Mouse (Mus musculus) liver, adult 2 months (tissue): ENCODE measurements at regions not wholly inside any gene's neighbourhood (a gene's known extent, or its start where the extent isn't known, plus 50 kb on each side); places are given as distances from the start of the nearest gene placed in this dataset.

ENCODE experiments used
- DNase-seq: peaks from one replicate; pipeline ENCODE4 v3.0.0-alpha.2; 2011; ENCODE audit warnings: low read depth, low spot score; ENCODE audit errors: extremely low read depth
- H3K27ac ChIP-seq: fragments of 200-500 bp; replicated peaks from 2 replicates; pipeline ENCODE4 v1.5.1; 2012; ENCODE audit warnings: low read depth, mild to moderate bottlenecking, control low read depth, inconsistent platforms, low read length; ENCODE audit not compliant: insufficient read depth
- H3K27me3 ChIP-seq: fragments of 200-500 bp; 2 replicates; pipeline ENCODE4 v1.6.1; 2012; ENCODE audit warnings: mild to moderate bottlenecking, moderate library complexity, low read length, inconsistent platforms; ENCODE audit not compliant: control insufficient read depth, insufficient read depth
- H3K36me3 ChIP-seq: fragments of 200-500 bp; 2 replicates; pipeline ENCODE4 v1.6.1; 2012; ENCODE audit warnings: low read length, inconsistent platforms; ENCODE audit not compliant: control insufficient read depth, insufficient read depth
- H3K4me1 ChIP-seq: fragments of 200-500 bp; 2 replicates; pipeline ENCODE4 v1.6.1; 2011; ENCODE audit warnings: low read length; ENCODE audit not compliant: control insufficient read depth, insufficient read depth
- H3K4me3 ChIP-seq: fragments of 200-500 bp; 2 replicates; pipeline ENCODE4 v1.5.1; 2011; ENCODE audit warnings: low read depth, mild to moderate bottlenecking, control low read depth, low read length, moderate library complexity; ENCODE audit not compliant: insufficient read depth
- H3K79me2 ChIP-seq: fragments of 200-500 bp; 2 replicates; pipeline ENCODE4 v1.6.1; 2012; ENCODE audit warnings: inconsistent platforms, mild to moderate bottlenecking, low read length, moderate library complexity; ENCODE audit not compliant: control insufficient read depth, insufficient read depth
- H3K9ac ChIP-seq: fragments of 200-500 bp; 2 replicates; pipeline ENCODE4 v1.6.1; 2012; ENCODE audit warnings: low read depth, mild to moderate bottlenecking, control low read depth, inconsistent platforms, low read length
- CTCF ChIP-seq: fragments of 200-500 bp; IDR thresholded peaks from 2 replicates; pipeline ENCODE4 v1.5.1; 2011; ENCODE audit warnings: low read depth, low read length, control low read depth
- POLR2A ChIP-seq: fragments of 200-500 bp; IDR thresholded peaks from 2 replicates; pipeline ENCODE4 v1.6.1; 2011; ENCODE audit warnings: low read length, control low read depth; ENCODE audit not compliant: insufficient read depth; ENCODE audit errors: extremely low read depth
- WGBS: fragments of 180-500 bp; shearing (Covaris S2); methylation state at CpG from one replicate; pipeline ENCODE4 v1.1.7; 2018; 5-methylcytosine and 5-hydroxymethylcytosine counted together

GRCm38 (mm10) chr1:164622417-164622816, 164.3 kb upstream of the Atp1b1 start:
- Histone ChIP-seq H3K9ac (no peak overlapping the region), H3K4me1 (no peaks in the 10 kb centered on the region), H3K79me2 (no peaks in the 10 kb centered on the region), H3K27me3 (no peaks in the 10 kb centered on the region), H3K27ac (no peak overlapping the region), H3K36me3 (no peaks in the 10 kb centered on the region), H3K4me3 (no peak overlapping the region)
- TF ChIP-seq POLR2A = no peak
- TF ChIP-seq CTCF = no peak
- no peak for DNase-seq
- WGBS = 93% methylated on average over 3 of the region's 3 CpGs

GRCm38 (mm10) chr1:164620129-164620528, 162.0 kb upstream of the Atp1b1 start:
- WGBS = 88% methylated on average over 1 of the region's 1 CpGs
- no peak for DNase-seq
- TF ChIP-seq POLR2A (no peak), CTCF (no peak)

GRCm38 (mm10) chr1:164617871-164618270, 159.7 kb upstream of the Atp1b1 start:
- DNase-seq = no peak
- no peak for TF ChIP-seq CTCF
- no peak for TF ChIP-seq POLR2A
- Histone ChIP-seq H3K4me3 (no peak overlapping the region), H3K27ac (no peak overlapping the region), H3K4me1 (no peaks in the 10 kb centered on the region), H3K27me3 (no peaks in the 10 kb centered on the region), H3K36me3 (no peaks in the 10 kb centered on the region), H3K9ac (no peak overlapping the region), H3K79me2 (no peaks in the 10 kb centered on the region)

More at GRCm38 (mm10) chr1:164620129-164620528, 162.0 kb upstream of the Atp1b1 start:
- Histone ChIP-seq H3K36me3 (no peaks in the 10 kb centered on the region), H3K4me1 (no peaks in the 10 kb centered on the region), H3K27ac (no peak overlapping the region), H3K27me3 (no peaks in the 10 kb centered on the region), H3K9ac (no peak overlapping the region), H3K79me2 (no peaks in the 10 kb centered on the region), H3K4me3 (no peak overlapping the region)

GRCm38 (mm10) chr1:164607061-164607460, 148.9 kb upstream of the Atp1b1 start:
- no peak overlapping the region for H3K27ac ChIP-seq
- H3K9ac ChIP-seq = no peak overlapping the region
- H3K27me3 ChIP-seq = no peaks in the 10 kb centered on the region
- TF ChIP-seq CTCF (no peak), POLR2A (no peak)
- H3K79me2 ChIP-seq = no peaks in the 10 kb centered on the region
- WGBS = 89% methylated on average over 5 of the region's 5 CpGs
- no peaks in the 10 kb centered on the region for H3K36me3 ChIP-seq
- DNase-seq = no peak
- H3K4me1 ChIP-seq = no peaks in the 10 kb centered on the region
- no peak overlapping the region for H3K4me3 ChIP-seq

GRCm38 (mm10) chr1:164606141-164606754, 148.1 kb upstream of the Atp1b1 start:
- TF ChIP-seq CTCF = no peak
- no peak for TF ChIP-seq POLR2A
- H3K79me2 ChIP-seq = no peaks in the 10 kb centered on the region
- DNase-seq = no peak
- no peaks in the 10 kb centered on the region for H3K4me1 ChIP-seq
- no peaks in the 10 kb centered on the region for H3K36me3 ChIP-seq
- WGBS = 70% methylated on average over 8 of the region's 8 CpGs
- H3K27me3 ChIP-seq = no peaks in the 10 kb centered on the region
- H3K4me3 ChIP-seq = no peak overlapping the region
- no peak overlapping the region for H3K9ac ChIP-seq
- no peak overlapping the region for H3K27ac ChIP-seq

- H3K27ac ChIP-seq = no peak overlapping the region
- no peak overlapping the region for H3K4me3 ChIP-seq
- no peaks in the 10 kb centered on the region for H3K4me1 ChIP-seq
- no peak for DNase-seq
- no peak overlapping the region for H3K9ac ChIP-seq
- no peaks in the 10 kb centered on the region for H3K27me3 ChIP-seq
- TF ChIP-seq CTCF (peak; percentile 29; the same call in 1 of the 2 replicates), POLR2A (no peak)
- no peaks in the 10 kb centered on the region for H3K36me3 ChIP-seq
- WGBS = 86% methylated on average over 3 of the region's 3 CpGs
- H3K79me2 ChIP-seq = no peaks in the 10 kb centered on the region
Observed at GRCm38 (mm10) chr1:164603433-164603832, 145.3 kb upstream of the Atp1b1 start.
